Mouse (Mus musculus) midbrain, embryonic 11.5 days (tissue): Measurements from ENCODE around the gene Fbxo30. TPM values are rescaled to one million over a fixed set of nuclear protein-coding genes. Genes with fewer than 3 reads are reported as not detected.
"Not testable (repeated sequence)": the region's sequence is repeated elsewhere in the genome, so short reads cannot be mapped to it uniquely, and the experiment has no call there.

Experiments
- ATAC-seq: fragments of 200-750 bp; cut with Nextera tagmentation; 2 replicates; pipeline ENCODE4 v1.8.0; 2017; ENCODE audit warnings: moderate TSS enrichment, moderate library complexity; ENCODE audit not compliant: low FRiP score
- DNase-seq: peaks from one replicate; pipeline ENCODE4 v3.0.0; 2015; ENCODE audit warnings: low spot score; ENCODE audit errors: missing footprints
- H3K27ac ChIP-seq: fragments of 300-500 bp; sonication (generic); 2 replicates; pipeline ENCODE4 v1.5.1; 2014; ENCODE audit warnings: low read depth, low read length
- H3K27me3 ChIP-seq: fragments of 300-500 bp; sonication (generic); 2 replicates; pipeline ENCODE4 v1.6.1; 2014; ENCODE audit warnings: mild to moderate bottlenecking, low read length, moderate library complexity, mixed read lengths; ENCODE audit not compliant: control insufficient read depth, insufficient read depth
- H3K36me3 ChIP-seq: fragments of 300-500 bp; sonication (generic); 2 replicates; pipeline ENCODE4 v1.6.1; 2014; ENCODE audit warnings: mild to moderate bottlenecking, low read length, moderate library complexity, mixed read lengths; ENCODE audit not compliant: control insufficient read depth, insufficient read depth
- H3K4me1 ChIP-seq: fragments of 300-500 bp; sonication (generic); 2 replicates; pipeline ENCODE4 v1.6.1; 2014; ENCODE audit warnings: low read length; ENCODE audit not compliant: control insufficient read depth, insufficient read depth
- H3K4me2 ChIP-seq: fragments of 300-500 bp; sonication (generic); 2 replicates; pipeline ENCODE4 v1.6.1; 2014; ENCODE audit warnings: mild to moderate bottlenecking, moderate library complexity
- H3K4me3 ChIP-seq: fragments of 300-500 bp; sonication (generic); 2 replicates; pipeline ENCODE4 v1.5.1; 2014; ENCODE audit warnings: low read depth, low read length
- H3K9ac ChIP-seq: fragments of 300-500 bp; sonication (generic); 2 replicates; pipeline ENCODE4 v1.6.1; 2014; ENCODE audit warnings: low read length
- H3K9me3 ChIP-seq: fragments of 300-500 bp; sonication (generic); 2 replicates; pipeline ENCODE4 v1.6.1; 2016; ENCODE audit warnings: low read length; ENCODE audit not compliant: control insufficient read depth
- WGBS: fragments of 180-500 bp; shearing (Covaris S2); extraction: QIAGEN DNeasy Blood & Tissue Kit; methylation state at CpG from one replicate; pipeline ENCODE4 v1.1.7; 2014; 5-methylcytosine and 5-hydroxymethylcytosine counted together
- polyA plus RNA-seq: library from polyadenylated mRNA; unstranded; fragments of >200 nt; fragmentation: Nextera tagmentation; extraction: Ambion mirVana; gene quantifications from 2 replicates; pipeline ENCODE4 v1.2.1, GENCODE M21; 2014

The Fbxo30 gene
- polyA plus RNA-seq, 1 experiment from 2014 or later: 40.9 TPM

- no peak overlapping the region for H3K4me3 ChIP-seq
- DNase-seq (no peak), ATAC-seq (no peak)
- H3K9me3 ChIP-seq: no peaks in the 10 kb centered on the region
- no peak overlapping the region for H3K4me2 ChIP-seq
- no peak overlapping the region for H3K27ac ChIP-seq
- no peaks in the 10 kb centered on the region for H3K36me3 ChIP-seq
- H3K4me1 ChIP-seq: no peaks in the 10 kb centered on the region
- H3K27me3 ChIP-seq: no peaks in the 10 kb centered on the region
- H3K9ac ChIP-seq: no peak overlapping the region
Observed at GRCm38 (mm10) chr10:11310481-11310880, 29.4 kb downstream of the Fbxo30 start.

- DNase-seq, H3K4me1 ChIP-seq, H3K9ac ChIP-seq: not testable (repeated sequence)
Observed at GRCm38 (mm10) chr10:11317856-11318454, 36.8 kb downstream of the Fbxo30 start.

GRCm38 (mm10) chr10:11319446-11319970 lies 38.4 kb downstream of the Fbxo30 start:
- Histone ChIP-seq H3K9me3 (no peaks in the 10 kb centered on the region), H3K27ac (no peak overlapping the region), H3K27me3 (no peaks in the 10 kb centered on the region), H3K36me3 (no peaks in the 10 kb centered on the region), H3K4me3 (no peak overlapping the region), H3K9ac (no peak overlapping the region), H3K4me1 (no peaks in the 10 kb centered on the region), H3K4me2 (no peak overlapping the region)
- WGBS: 76% methylated on average over 1 of the region's 1 CpGs
- ATAC-seq (no peak), DNase-seq (no peak)

More at GRCm38 (mm10) chr10:11317856-11318454, 36.8 kb downstream of the Fbxo30 start:
- not testable (repeated sequence) for H3K36me3 ChIP-seq, H3K4me3 ChIP-seq, H3K9me3 ChIP-seq, H3K27ac ChIP-seq, H3K27me3 ChIP-seq, H3K4me2 ChIP-seq, ATAC-seq

- H3K9me3 ChIP-seq: no peaks in the 10 kb centered on the region
- WGBS: 89% methylated on average over 7 of the region's 7 CpGs
- ATAC-seq: no peak
Observed at GRCm38 (mm10) chr10:11322316-11322715, 41.2 kb downstream of the Fbxo30 start.

GRCm38 (mm10) chr10:11323202-11323898 lies 42.2 kb downstream of the Fbxo30 start:
- no peak overlapping the region for H3K4me2 ChIP-seq
- H3K4me3 ChIP-seq: no peak overlapping the region
- H3K9ac ChIP-seq: no peak overlapping the region
- H3K36me3 ChIP-seq: no peaks in the 10 kb centered on the region
- DNase-seq: no peak
- H3K27ac ChIP-seq: no peak overlapping the region
- ATAC-seq: no peak
- no peaks in the 10 kb centered on the region for H3K27me3 ChIP-seq
- WGBS: 81% methylated on average over 4 of the region's 4 CpGs
- no peaks in the 10 kb centered on the region for H3K4me1 ChIP-seq
- no peaks in the 10 kb centered on the region for H3K9me3 ChIP-seq

More at GRCm38 (mm10) chr10:11322316-11322715, 41.2 kb downstream of the Fbxo30 start:
- no peak overlapping the region for H3K4me2 ChIP-seq
- no peaks in the 10 kb centered on the region for H3K4me1 ChIP-seq
- H3K36me3 ChIP-seq: no peaks in the 10 kb centered on the region
- no peak overlapping the region for H3K9ac ChIP-seq
- H3K27me3 ChIP-seq: no peaks in the 10 kb centered on the region
- DNase-seq: no peak
- H3K4me3 ChIP-seq: no peak overlapping the region
- H3K27ac ChIP-seq: no peak overlapping the region

GRCm38 (mm10) chr10:11326526-11326925 lies 45.4 kb downstream of the Fbxo30 start:
- ATAC-seq (no peak), DNase-seq (no peak)
- WGBS: 89% methylated on average over 3 of the region's 3 CpGs

GRCm38 (mm10) chr10:11343205-11344141 lies 62.3 kb downstream of the Fbxo30 start, which contains the start of gene Epm2a:
Epm2a (plus strand) TSS chr10:11343404.
- under 1% methylated on average over 91 of the region's 106 CpGs for WGBS
- no peaks in the 10 kb centered on the region for H3K36me3 ChIP-seq
- H3K4me2 ChIP-seq: peak within 1 kb of the TSS; percentile 65
- ATAC-seq (peak; percentile 96), DNase-seq (peak; percentile 97)
- H3K9ac ChIP-seq: peak within 1 kb of the TSS; percentile 95
- no peaks in the 10 kb centered on the region for H3K4me1 ChIP-seq
- no peaks in the 10 kb centered on the region for H3K27me3 ChIP-seq
- peak within 1 kb of the TSS; percentile 90 for H3K27ac ChIP-seq
- H3K9me3 ChIP-seq: no peaks in the 10 kb centered on the region
- peak within 1 kb of the TSS; percentile 65 for H3K4me3 ChIP-seq

More at GRCm38 (mm10) chr10:11326526-11326925, 45.4 kb downstream of the Fbxo30 start:
- no peak overlapping the region for H3K9ac ChIP-seq
- no peak overlapping the region for H3K27ac ChIP-seq
- no peaks in the 10 kb centered on the region for H3K36me3 ChIP-seq
- no peaks in the 10 kb centered on the region for H3K9me3 ChIP-seq
- no peak overlapping the region for H3K4me2 ChIP-seq
- no peak overlapping the region for H3K4me3 ChIP-seq
- H3K4me1 ChIP-seq: no peaks in the 10 kb centered on the region
- H3K27me3 ChIP-seq: no peaks in the 10 kb centered on the region

GRCm38 (mm10) chr10:11344536-11345468 lies 63.7 kb downstream of the Fbxo30 start:
- Histone ChIP-seq H3K27ac (no peak overlapping the region), H3K4me1 (no peaks in the 10 kb centered on the region), H3K4me2 (no peak overlapping the region), H3K27me3 (no peaks in the 10 kb centered on the region), H3K36me3 (no peaks in the 10 kb centered on the region), H3K9me3 (no peaks in the 10 kb centered on the region), H3K4me3 (no peak overlapping the region), H3K9ac (no peak overlapping the region)
- 81% methylated on average over 18 of the region's 18 CpGs for WGBS
- ATAC-seq (no peak), DNase-seq (no peak)
